Mouse (Mus musculus): ENCODE results near the gene 2700097O09Rik. TPM values are rescaled to one million over a fixed set of nuclear protein-coding genes. Genes with fewer than 3 reads are reported as not detected.

Gene 2700097O09Rik
- polyA plus RNA-seq, 1 experiment: 1.7 TPM

DNA sequence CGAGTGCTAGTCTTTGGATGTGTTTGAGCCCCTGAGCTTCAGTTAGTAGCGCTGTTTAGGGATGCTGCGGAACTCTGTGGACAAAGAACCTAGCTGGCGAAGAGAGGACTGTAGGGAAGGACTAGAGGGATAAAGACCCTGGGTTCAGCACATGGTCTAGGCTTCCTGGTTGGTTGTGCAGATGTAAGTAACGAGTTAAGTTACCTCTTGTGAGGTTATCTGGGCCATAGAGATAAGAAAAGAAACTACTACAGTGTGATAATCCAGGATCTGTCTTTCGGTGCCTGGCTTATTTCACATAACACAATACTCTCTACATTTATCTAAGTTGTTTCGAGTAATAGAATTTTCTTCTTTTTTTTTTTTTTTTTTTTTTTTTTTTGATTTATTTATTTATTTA is 6.2 kb downstream of the 2700097O09Rik start:
- Histone ChIP-seq H3K36me3 (ENCODE audit: control insufficient read depth, insufficient read depth, low read length) (no peaks in the 10 kb centered on the region; the same call in 1 of the 2 replicates), H3K4me3 (ENCODE audit: low read depth, low read length) (no peak overlapping the region), H3K4me1 (ENCODE audit: control insufficient read depth, insufficient read depth, insufficient read length, low read length) (no peaks in the 10 kb centered on the region), H3K27me3 (ENCODE audit: control insufficient read depth, insufficient read depth, low read length) (no peaks in the 10 kb centered on the region), H3K27ac (ENCODE audit: insufficient read depth, low read depth, low read length) (no peak overlapping the region)
- no peak for TF ChIP-seq CTCF (IDR thresholded peaks at IDR 0.05; ENCODE audit: extremely low read depth, insufficient read length, insufficient replicate concordance, low read depth, low read length)
- no peak for TF ChIP-seq POLR2A (IDR thresholded peaks at IDR 0.05; ENCODE audit: low read depth, low read length)
- 84% methylated on average over 7 of the region's 7 CpGs for WGBS

DNA sequence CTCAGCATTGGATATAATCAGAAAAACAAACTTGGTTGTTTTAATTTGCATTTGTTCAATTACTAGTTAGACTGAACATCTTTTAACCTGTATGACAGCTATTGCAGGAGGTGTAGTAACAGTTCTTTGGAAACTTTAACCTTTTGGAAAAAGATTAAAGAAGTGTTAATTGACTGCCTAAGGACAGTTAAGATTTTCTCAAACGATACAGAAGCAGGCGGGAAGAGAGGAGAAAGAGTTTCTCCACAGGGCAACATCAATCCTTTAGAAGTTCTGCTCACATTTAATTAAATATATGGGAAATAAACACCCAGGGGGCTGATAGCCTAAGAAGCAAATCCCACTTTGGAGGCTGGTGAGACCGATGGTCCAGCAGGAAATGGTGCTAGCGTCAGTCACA is 7.4 kb downstream of the 2700097O09Rik start:
- 68% methylated on average over 4 of the region's 4 CpGs for WGBS
- H3K36me3 ChIP-seq (ENCODE audit: control insufficient read depth, insufficient read depth, low read length): no peaks in the 10 kb centered on the region; the same call in 1 of the 2 replicates

DNA sequence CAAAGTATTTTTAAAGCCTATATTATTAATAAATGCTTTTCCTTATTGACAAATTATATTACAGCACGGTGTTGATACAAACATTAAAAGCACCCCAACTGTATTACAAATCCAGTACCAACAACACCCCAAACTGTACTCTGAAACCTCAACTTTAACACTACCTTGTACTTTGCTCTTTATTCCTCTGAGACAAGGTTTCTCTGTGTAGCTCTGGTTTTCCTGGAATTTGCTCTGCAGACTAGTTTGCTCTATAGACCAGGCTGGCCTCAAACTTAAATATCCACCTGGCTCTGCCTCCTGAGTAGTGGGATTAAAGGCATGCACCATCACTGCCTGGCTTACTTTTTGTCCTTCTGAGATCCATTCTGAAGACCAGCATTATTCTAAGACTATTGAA is 17.8 kb downstream of the 2700097O09Rik start:
- Histone ChIP-seq H3K4me1 (ENCODE audit: control insufficient read depth, insufficient read depth, insufficient read length, low read length) (peaks cover 3% of the 10 kb centered on the region; the same call in 1 of the 2 replicates), H3K27me3 (ENCODE audit: control insufficient read depth, insufficient read depth, low read length) (no peaks in the 10 kb centered on the region), H3K27ac (ENCODE audit: insufficient read depth, low read depth, low read length) (no peak overlapping the region), H3K36me3 (ENCODE audit: control insufficient read depth, insufficient read depth, low read length) (peaks cover 8% of the 10 kb centered on the region), H3K4me3 (ENCODE audit: low read depth, low read length) (no peak overlapping the region)
- 28% methylated on average over 1 of the region's 1 CpGs for WGBS
- TF ChIP-seq POLR2A (IDR thresholded peaks at IDR 0.05; ENCODE audit: low read depth, low read length): no peak
- no peak for TF ChIP-seq CTCF (IDR thresholded peaks at IDR 0.05; ENCODE audit: extremely low read depth, insufficient read length, insufficient replicate concordance, low read depth, low read length)

More for the DNA sequence above, 7.4 kb downstream of the 2700097O09Rik start:
- Histone ChIP-seq H3K4me3 (ENCODE audit: low read depth, low read length) (no peak overlapping the region), H3K27me3 (ENCODE audit: control insufficient read depth, insufficient read depth, low read length) (no peaks in the 10 kb centered on the region), H3K4me1 (ENCODE audit: control insufficient read depth, insufficient read depth, insufficient read length, low read length) (no peaks in the 10 kb centered on the region), H3K27ac (ENCODE audit: insufficient read depth, low read depth, low read length) (no peak overlapping the region)
- TF ChIP-seq POLR2A (IDR thresholded peaks at IDR 0.05; ENCODE audit: low read depth, low read length) (no peak), CTCF (IDR thresholded peaks at IDR 0.05; ENCODE audit: extremely low read depth, insufficient read length, insufficient replicate concordance, low read depth, low read length) (no peak)

DNA sequence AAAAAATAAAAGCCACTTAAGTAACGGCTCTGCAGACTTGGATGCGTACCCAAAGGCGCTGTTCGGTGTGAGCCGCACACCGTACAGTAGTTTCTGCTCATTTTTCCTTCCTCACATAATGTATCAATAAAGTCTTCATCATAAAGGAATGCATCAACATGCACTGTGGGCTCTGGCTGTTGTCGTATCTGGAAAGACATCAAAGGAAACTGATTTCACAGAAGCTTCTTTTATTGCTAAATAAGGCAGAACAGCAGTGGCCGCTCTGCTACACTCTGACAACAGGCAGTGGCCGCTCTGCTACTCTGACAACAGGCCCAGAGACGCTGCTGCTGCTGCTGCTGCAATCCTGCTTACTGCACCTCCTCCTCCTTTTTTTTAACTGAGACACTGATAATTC is 18.9 kb downstream of the 2700097O09Rik start:
- no peak overlapping the region for H3K4me3 ChIP-seq (ENCODE audit: low read depth, low read length)
- WGBS: 78% methylated on average over 10 of the region's 10 CpGs
- H3K36me3 ChIP-seq (ENCODE audit: control insufficient read depth, insufficient read depth, low read length): peaks cover 8% of the 10 kb centered on the region
- TF ChIP-seq CTCF (IDR thresholded peaks at IDR 0.05; ENCODE audit: extremely low read depth, insufficient read length, insufficient replicate concordance, low read depth, low read length) (no peak), POLR2A (IDR thresholded peaks at IDR 0.05; ENCODE audit: low read depth, low read length) (no peak)
- peaks cover 3% of the 10 kb centered on the region; the same call in 1 of the 2 replicates for H3K4me1 ChIP-seq (ENCODE audit: control insufficient read depth, insufficient read depth, insufficient read length, low read length)
- no peaks in the 10 kb centered on the region for H3K27me3 ChIP-seq (ENCODE audit: control insufficient read depth, insufficient read depth, low read length)
- H3K27ac ChIP-seq (ENCODE audit: insufficient read depth, low read depth, low read length): no peak overlapping the region

DNA sequence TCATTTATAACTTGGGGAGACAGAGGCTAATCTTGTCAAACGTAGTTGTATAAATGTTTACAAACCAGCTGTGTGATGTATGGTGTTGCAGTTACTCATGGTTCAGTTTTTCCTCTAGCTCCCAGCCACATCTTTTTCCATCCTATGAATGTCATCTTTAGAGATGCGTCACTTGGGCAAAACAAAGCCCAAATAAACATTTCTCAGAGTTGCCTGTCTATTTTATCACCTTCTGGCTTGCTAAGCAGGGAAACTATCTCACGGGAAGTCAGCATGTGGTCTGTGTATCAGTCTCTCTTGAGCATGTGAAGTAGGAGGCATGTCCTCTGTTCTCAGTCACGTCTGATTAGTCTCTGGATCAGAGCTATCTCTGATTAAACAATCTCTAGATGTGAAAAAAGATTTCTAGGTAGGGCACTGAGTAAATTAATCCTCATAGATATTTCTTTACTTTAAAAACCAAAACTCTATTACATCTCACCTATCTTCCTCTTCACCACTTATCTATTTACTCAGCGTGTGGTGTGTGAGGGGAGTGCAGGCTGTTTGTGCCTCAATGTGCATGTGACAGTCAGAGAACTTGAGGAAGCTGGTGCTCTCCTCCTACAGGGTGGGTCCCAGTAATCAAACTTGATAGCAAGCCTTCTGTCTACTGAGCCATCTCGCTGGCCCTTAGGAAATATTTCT is 19.6 kb downstream of the 2700097O09Rik start:
- WGBS: 71% methylated on average over 6 of the region's 6 CpGs
- peaks cover 3% of the 10 kb centered on the region; the same call in 1 of the 2 replicates for H3K4me1 ChIP-seq (ENCODE audit: control insufficient read depth, insufficient read depth, insufficient read length, low read length)
- TF ChIP-seq CTCF (IDR thresholded peaks at IDR 0.05; ENCODE audit: extremely low read depth, insufficient read length, insufficient replicate concordance, low read depth, low read length): no peak
- no peak for TF ChIP-seq POLR2A (IDR thresholded peaks at IDR 0.05; ENCODE audit: low read depth, low read length)

DNA sequence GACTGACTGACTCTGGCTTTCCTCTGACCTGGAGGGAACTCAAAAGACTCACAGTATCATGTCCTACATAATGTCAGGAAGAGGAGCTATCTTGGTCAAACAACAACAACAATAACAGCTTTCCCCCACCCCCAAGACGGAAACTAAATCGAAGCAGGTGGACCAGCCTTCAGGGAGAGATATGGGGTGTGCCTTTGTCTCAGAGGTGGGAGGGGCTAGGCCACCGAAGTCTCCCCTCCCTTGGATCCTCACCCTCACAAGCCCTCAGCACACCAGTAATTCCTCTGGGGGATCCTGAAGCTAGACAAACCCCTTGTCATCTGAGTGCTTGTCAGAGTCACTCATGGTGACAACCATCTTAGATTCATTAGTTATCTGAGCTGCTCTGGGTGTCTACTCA is 20.1 kb downstream of the 2700097O09Rik start:
- H3K4me3 ChIP-seq (ENCODE audit: low read depth, low read length): no peak overlapping the region
- no peaks in the 10 kb centered on the region for H3K27me3 ChIP-seq (ENCODE audit: control insufficient read depth, insufficient read depth, low read length)
- H3K36me3 ChIP-seq (ENCODE audit: control insufficient read depth, insufficient read depth, low read length): peaks cover 8% of the 10 kb centered on the region
- no peak for TF ChIP-seq POLR2A (IDR thresholded peaks at IDR 0.05; ENCODE audit: low read depth, low read length)
- TF ChIP-seq CTCF (IDR thresholded peaks at IDR 0.05; ENCODE audit: extremely low read depth, insufficient read length, insufficient replicate concordance, low read depth, low read length): no peak
- H3K4me1 ChIP-seq (ENCODE audit: control insufficient read depth, insufficient read depth, insufficient read length, low read length): peaks cover 3% of the 10 kb centered on the region; the same call in 1 of the 2 replicates
- WGBS: 38% methylated on average over 3 of the region's 3 CpGs
- H3K27ac ChIP-seq (ENCODE audit: insufficient read depth, low read depth, low read length): no peak overlapping the region

More for the DNA sequence above, 19.6 kb downstream of the 2700097O09Rik start:
- H3K4me3 ChIP-seq (ENCODE audit: low read depth, low read length): no peak overlapping the region
- H3K27ac ChIP-seq (ENCODE audit: insufficient read depth, low read depth, low read length): no peak overlapping the region
- peaks cover 8% of the 10 kb centered on the region for H3K36me3 ChIP-seq (ENCODE audit: control insufficient read depth, insufficient read depth, low read length)
- no peaks in the 10 kb centered on the region for H3K27me3 ChIP-seq (ENCODE audit: control insufficient read depth, insufficient read depth, low read length)

DNA sequence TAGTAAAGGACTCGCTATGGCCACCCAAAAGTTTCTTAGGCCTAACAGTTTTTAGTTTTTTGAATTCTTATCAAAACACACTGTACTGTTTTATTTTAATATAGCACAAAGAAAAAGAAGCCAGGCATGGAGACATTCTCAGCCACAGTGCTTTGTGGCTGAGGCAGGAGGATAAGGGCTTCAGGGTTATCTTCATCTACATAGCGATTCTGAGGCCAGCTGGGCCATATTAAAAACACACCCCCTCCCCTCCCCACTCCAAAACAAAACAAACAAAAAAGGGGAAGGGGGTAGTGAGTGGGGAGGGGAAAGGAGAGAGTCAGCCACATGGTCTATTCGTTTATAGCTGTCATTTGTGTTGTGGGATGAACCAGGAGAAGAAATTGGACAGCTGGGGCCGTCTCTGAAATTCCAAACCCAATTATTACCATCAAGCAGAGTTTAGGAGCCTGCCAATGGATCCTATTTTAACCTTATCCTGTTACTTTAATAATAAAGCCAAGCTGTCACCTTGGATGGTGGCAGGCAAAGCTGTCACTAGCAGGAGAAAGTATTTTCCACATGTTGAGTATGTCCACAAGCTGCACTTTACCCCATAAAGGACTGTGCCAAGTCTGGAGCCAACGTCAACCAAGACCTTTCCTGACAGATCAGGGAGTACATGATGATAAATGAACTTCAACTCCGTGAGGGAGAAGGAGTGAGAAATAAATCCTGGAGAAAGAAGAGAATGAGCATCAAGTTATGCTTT is 20.9 kb downstream of the 2700097O09Rik start:
- H3K27me3 ChIP-seq (ENCODE audit: control insufficient read depth, insufficient read depth, low read length): no peaks in the 10 kb centered on the region
- 67% methylated on average over 6 of the region's 6 CpGs for WGBS
- peaks cover 8% of the 10 kb centered on the region for H3K36me3 ChIP-seq (ENCODE audit: control insufficient read depth, insufficient read depth, low read length)
- no peak overlapping the region for H3K27ac ChIP-seq (ENCODE audit: insufficient read depth, low read depth, low read length)
- H3K4me3 ChIP-seq (ENCODE audit: low read depth, low read length): no peak overlapping the region
- peaks cover 3% of the 10 kb centered on the region; the same call in 1 of the 2 replicates for H3K4me1 ChIP-seq (ENCODE audit: control insufficient read depth, insufficient read depth, insufficient read length, low read length)
- no peak for TF ChIP-seq POLR2A (IDR thresholded peaks at IDR 0.05; ENCODE audit: low read depth, low read length)
- no peak for TF ChIP-seq CTCF (IDR thresholded peaks at IDR 0.05; ENCODE audit: extremely low read depth, insufficient read length, insufficient replicate concordance, low read depth, low read length)
